Mouse (Mus musculus) adrenal gland, postnatal 14 days (tissue): ENCODE measurements around the gene Hes6. TPM values are rescaled to one million over a fixed set of nuclear protein-coding genes. Genes with fewer than 3 reads are reported as not detected.

Experiments used
- DNase-seq: peaks from one replicate; pipeline ENCODE4 v3.0.0; 2021; ENCODE audit warnings: mixed read lengths
- total RNA-seq: library from RNA; stranded (reverse); gene quantifications from 2 replicates; pipeline ENCODE4 v1.2.3, GENCODE M21; 2021

Hes6 gene
- total RNA-seq, 1 experiment from 2014 or later, result 223 TPM

- peak; percentile 30 for DNase-seq
Measured at GRCm38 (mm10) chr1:91442350-91442990, 28.6 kb upstream of the Hes6 start.

GRCm38 (mm10) chr1:91441855-91442254, 28.0 kb upstream of the Hes6 start:
- no peak for DNase-seq

DNA sequence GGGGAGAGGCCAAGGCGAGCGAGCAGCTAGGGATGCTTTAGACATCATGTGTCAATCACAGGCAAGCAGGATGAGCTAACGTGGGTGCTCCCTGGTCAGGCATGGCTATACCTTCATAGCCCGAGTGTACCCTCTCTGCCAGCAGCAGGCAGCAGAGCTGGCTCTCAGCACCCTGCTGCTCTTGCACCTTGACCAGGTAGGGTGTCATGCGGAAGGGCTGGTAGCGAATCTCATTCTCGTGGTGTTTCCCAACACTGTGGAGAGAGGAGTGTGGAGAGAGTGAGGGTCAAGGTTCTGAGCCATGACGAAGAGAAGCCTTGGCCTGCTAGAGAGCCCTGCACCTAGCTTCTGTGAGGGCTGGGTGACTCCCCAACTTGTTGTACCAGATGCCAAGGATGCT, 25.9 kb upstream of the Hes6 start:
- peak; percentile 16 for DNase-seq

GRCm38 (mm10) chr1:91437573-91437972, 23.7 kb upstream of the Hes6 start:
- peak; percentile 69 for DNase-seq

DNA sequence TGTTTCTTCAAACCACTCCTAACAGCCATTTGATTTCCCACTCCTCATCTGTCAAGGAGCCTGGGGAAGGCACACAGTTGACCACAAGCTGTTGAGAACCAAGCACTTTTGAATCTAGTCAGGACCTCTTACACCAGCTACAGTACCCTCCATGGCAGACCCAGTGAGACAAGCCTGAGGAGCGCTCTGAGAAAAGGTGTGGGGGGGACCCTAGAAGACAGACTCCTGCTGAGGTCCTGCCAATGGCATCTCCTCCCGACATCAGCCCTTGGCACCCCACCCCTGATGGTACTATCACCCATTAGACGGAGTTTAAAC, 23.2 kb upstream of the Hes6 start:
- peak; percentile 12 for DNase-seq

- peak; percentile 91 for DNase-seq
Measured at GRCm38 (mm10) chr1:91436380-91437082, 22.7 kb upstream of the Hes6 start.

- peak; percentile 5 for DNase-seq
Measured at GRCm38 (mm10) chr1:91435606-91436130, 21.8 kb upstream of the Hes6 start.

GRCm38 (mm10) chr1:91434905-91435304, 21.1 kb upstream of the Hes6 start:
- DNase-seq, result no peak

GRCm38 (mm10) chr1:91430761-91431160, 16.9 kb upstream of the Hes6 start:
- DNase-seq, result no peak

DNA sequence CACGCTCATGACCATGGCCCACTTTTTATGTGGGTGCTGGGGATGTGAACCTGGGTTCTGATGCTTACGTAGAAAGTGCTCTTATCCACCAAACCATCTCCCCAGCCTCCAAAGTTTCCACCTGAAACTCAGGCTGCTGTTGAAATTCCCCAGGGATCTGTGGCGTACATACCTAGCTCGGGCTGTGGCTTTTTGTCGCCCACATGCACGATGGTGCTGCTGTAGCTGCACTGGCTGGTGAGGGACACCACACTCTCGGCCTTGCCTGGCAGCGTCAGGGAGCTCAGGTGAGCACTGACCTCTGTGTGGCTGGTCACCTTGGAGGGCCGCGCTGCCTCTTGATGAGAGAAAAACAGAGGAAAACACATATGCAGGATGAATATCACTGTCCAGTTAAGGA, 15.4 kb upstream of the Hes6 start:
- no peak for DNase-seq

GRCm38 (mm10) chr1:91428614-91429013, 14.8 kb upstream of the Hes6 start:
- DNase-seq, result peak; percentile 94

DNA sequence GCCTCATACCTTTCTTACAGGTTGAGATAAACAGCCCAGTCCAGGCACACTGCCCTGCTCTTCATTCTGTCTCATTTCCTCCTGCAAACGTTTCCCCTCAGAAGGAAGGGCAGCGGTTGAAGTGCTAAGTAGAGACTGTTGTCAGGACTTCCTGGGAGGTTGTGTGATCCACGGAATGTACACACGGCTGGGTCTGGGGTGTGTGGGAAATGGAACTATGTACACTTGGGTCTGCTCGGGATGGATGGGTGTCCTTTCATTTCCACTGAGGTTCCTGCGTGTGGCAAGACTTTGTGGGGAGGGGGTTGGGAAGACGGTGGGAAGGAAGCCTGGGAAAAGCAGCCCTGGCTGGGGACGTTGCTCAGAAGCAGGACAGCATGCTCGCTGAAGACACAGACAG, 12.6 kb upstream of the Hes6 start:
- no peak for DNase-seq

DNA sequence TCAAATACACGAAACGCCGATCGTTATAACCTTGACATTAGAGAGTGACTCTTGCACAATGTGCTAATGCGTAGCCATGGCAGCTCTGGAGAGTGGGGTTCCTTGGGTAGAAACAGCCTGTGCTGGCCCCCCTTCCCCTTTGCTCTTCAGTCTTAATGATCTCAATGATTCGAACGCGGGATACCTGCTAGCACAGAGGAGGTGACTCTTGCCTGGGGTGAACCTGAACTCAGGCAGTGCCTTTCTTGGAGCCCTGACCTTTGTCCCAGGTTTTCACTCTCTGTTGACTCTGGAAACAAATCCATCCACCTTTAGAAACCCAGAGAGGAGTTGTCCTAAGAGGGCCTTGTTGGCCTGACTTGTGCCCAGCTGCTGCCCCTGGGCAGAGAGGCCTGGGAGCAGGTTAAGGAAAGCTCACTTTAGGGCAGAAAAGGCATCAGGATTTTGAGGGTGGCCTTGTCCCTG, 6.8 kb upstream of the Hes6 start:
- peak; percentile 66 for DNase-seq

GRCm38 (mm10) chr1:91419862-91420600, 6.2 kb upstream of the Hes6 start:
- DNase-seq, result peak; percentile 82

- no peak for DNase-seq
Measured at GRCm38 (mm10) chr1:91417991-91418390, 4.2 kb upstream of the Hes6 start.

DNA sequence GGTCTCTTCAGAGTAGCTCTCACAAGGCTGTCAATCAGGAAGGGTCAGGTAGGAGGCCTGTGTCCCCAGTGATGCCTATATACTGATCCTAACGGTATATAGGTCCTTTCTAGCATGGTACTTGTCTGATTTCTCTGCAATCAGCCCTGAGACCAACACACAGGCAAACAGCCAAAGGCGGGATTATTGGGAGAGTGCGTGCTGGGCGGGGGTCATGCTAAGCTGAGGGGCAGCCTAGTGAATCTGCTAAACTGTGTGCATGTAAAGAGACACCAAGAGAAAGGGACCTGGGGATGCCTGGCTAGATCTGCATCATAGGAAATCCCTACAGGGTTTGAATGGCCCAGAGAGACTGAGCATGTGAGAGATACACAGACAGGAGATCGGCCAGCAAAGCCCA, 1.5 kb upstream of the Hes6 start:
- no peak for DNase-seq

GRCm38 (mm10) chr1:91414903-91415302, 1.1 kb upstream of the Hes6 start:
- no peak for DNase-seq

- no peak for DNase-seq
Measured at GRCm38 (mm10) chr1:91413536-91413897, 321 bp downstream of the Hes6 start.

DNA sequence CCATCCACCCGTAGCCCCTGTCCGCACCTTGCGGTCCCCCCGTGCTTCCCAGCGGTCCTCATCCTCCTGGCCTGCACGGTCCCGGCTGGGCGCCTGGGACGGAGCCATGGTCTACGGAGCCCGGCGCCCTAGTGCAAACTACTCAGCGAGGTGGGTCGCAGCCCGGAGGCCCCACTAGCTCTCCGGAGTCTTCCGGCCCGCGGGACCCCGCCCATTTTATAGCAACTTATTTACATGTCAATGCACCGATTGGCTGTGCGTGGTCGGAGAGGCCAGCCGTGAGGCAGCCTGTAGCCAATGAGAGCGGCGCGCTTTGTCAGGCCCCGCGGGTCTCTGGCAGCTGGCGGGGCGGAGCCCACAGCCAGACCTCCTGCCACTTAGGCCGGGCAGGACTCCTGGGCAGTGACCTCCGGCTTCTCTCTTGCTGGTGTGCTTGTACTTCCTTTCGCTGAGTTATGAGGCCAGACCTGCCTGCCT, 770 bp downstream of the Hes6 start:
- DNase-seq, result peak; percentile 98

DNA sequence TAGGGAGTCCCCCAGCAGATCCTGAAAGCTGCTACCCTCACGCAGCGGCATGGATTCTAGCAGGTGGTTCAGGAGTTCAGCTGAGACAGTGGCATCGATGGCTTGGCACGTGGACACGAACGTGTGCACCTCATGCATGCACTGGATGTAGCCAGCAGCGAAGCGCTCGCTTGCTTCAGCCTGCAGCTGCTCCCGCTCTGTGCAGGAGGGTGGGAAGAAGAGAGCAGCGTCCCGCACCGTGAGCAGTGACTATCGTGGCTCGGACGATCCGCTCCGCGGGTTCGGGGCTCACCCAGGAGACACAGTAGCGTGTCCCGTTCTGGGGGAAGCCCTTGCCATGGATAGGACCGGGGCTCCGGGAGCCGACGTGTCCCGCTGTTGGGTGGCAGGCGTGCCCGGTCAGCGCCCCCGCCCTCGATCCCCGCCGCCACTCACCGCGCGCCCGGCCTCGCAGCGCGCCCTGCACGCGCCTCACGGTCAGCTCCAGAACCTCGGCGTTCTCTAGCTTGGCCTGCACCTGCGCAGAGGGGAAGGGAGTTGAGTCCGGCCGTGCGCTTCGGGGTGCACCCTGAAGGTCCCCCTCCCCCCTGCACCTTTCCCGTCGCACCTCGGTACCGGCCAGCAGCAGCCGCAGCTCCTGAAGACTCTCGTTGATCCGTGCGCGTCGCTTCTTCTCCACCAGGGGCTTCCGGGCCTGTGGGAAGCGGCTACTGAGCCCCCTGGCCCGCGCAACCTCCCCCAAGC, 1.4 kb downstream of the Hes6 start:
- peak; percentile 75 for DNase-seq

GRCm38 (mm10) chr1:91411631-91412285, 2.1 kb downstream of the Hes6 start:
- DNase-seq, result no peak

GRCm38 (mm10) chr1:91407819-91408218, 6.0 kb downstream of the Hes6 start:
- DNase-seq, result no peak
